ENCODE assay signal across 19 mouse cellular contexts in genomic region chr9:44016304-44016703, GRCm38 (mm10). TPM values are rescaled to one million over a fixed set of nuclear protein-coding genes. Genes with fewer than 3 reads are reported as not detected.
A peak's percentile ranks its signal among the peaks of the same experiment; 100 is the strongest.
DNase-seq lines count a peak whose midpoint lies in the region; ATAC-seq and TF ChIP-seq lines count a peak whose summit lies in the region.
"Had no signal": no experiment of that assay in that cellular context is flagged by ENCODE, and none has a peak within 500 bp of the region (broad histone marks: within the 10 kb centered on the region; RNA-seq: fewer than 3 reads in every experiment).

No protein-coding gene starts in this region.

- 84% methylated on average over 5 of the region's 5 CpGs for WGBS in hindbrain, embryonic 16.5 days
- WGBS in hindbrain, embryonic 14.5 days, result 87% methylated on average over 5 of the region's 5 CpGs

- H3K9ac ChIP-seq in hindbrain, embryonic 16.5 days (ENCODE audit: low read depth, low read length), result no peak overlapping the region
- no peak overlapping the region for H3K9ac ChIP-seq in hindbrain, embryonic 14.5 days
- H3K9ac ChIP-seq: heart, embryonic 12.5 days; limb, embryonic 13.5 days; liver, embryonic 14.5 days had no signal

- DNase-seq in hindbrain, embryonic 14.5 days (ENCODE audit: low spot score), result no peak
- peak; percentile 36 for DNase-seq in lung, postnatal 10 days
- DNase-seq in lung, postnatal 14 days, result no peak
- DNase-seq in 3T3-L1 (ENCODE audit: low read depth, low spot score), result peak; percentile 30
- no peak for DNase-seq in spleen, postnatal 4 days (ENCODE audit: low spot score in 2 of 2)
- DNase-seq: adrenal gland, postnatal 10 days; cerebellum, adult 2 months; gastrocnemius, adult 2 months; heart, postnatal 36 days; retina, postnatal 1 day; spleen, adult 18-20 months had no signal

- no peak overlapping the region for H3K4me2 ChIP-seq in hindbrain, embryonic 16.5 days (ENCODE audit: low read length)
- no peak overlapping the region for H3K4me2 ChIP-seq in hindbrain, embryonic 14.5 days (replicated peaks)
- H3K4me2 ChIP-seq: heart, embryonic 12.5 days; limb, embryonic 13.5 days; midbrain, embryonic 11.5 days had no signal

- no peaks in the 10 kb centered on the region for H3K36me3 ChIP-seq in hindbrain, embryonic 16.5 days (ENCODE audit: control insufficient read depth, insufficient read depth, low read length)
- H3K36me3 ChIP-seq in hindbrain, embryonic 14.5 days (replicated peaks; ENCODE audit: control insufficient read depth, insufficient read depth), result no peaks in the 10 kb centered on the region
- no peaks in the 10 kb centered on the region for H3K36me3 ChIP-seq in C2C12 (ENCODE audit: control insufficient read depth, insufficient read depth)
- H3K36me3 ChIP-seq: heart, embryonic 12.5 days; limb, embryonic 13.5 days had no signal

- no peaks in the 10 kb centered on the region; the same call in none of the 2 replicates for H3K4me1 ChIP-seq in hindbrain, embryonic 16.5 days (ENCODE audit: control insufficient read depth, insufficient read depth, low read depth, low read length)
- H3K4me1 ChIP-seq in hindbrain, embryonic 14.5 days (replicated peaks; ENCODE audit: control insufficient read depth, insufficient read depth, low read length), result peaks cover 6% of the 10 kb centered on the region; the same call in 1 of the 2 replicates
- H3K4me1 ChIP-seq: limb, embryonic 13.5 days had no signal

- no peaks in the 10 kb centered on the region for H3K79me2 ChIP-seq in C2C12 (ENCODE audit: control insufficient read depth, insufficient read depth)

- no peak overlapping the region for H3K27ac ChIP-seq in hindbrain, embryonic 16.5 days (ENCODE audit: low read depth, low read length)
- H3K27ac ChIP-seq in hindbrain, embryonic 14.5 days, result no peak overlapping the region
- H3K27ac ChIP-seq: gastrocnemius, adult 2 months; limb, embryonic 13.5 days; liver, embryonic 14.5 days had no signal

- H3K79me3 ChIP-seq in C2C12 (ENCODE audit: low read depth), result no peaks in the 10 kb centered on the region

- no peaks in the 10 kb centered on the region for H3K9me3 ChIP-seq in hindbrain, embryonic 16.5 days (ENCODE audit: control insufficient read depth, low read length)
- H3K9me3 ChIP-seq in hindbrain, embryonic 14.5 days (ENCODE audit: control insufficient read depth, low read length), result no peaks in the 10 kb centered on the region
- H3K9me3 ChIP-seq: heart, embryonic 12.5 days; limb, embryonic 13.5 days had no signal

- no peak overlapping the region for H3K4me3 ChIP-seq in hindbrain, embryonic 16.5 days (ENCODE audit: low read length)
- no peak overlapping the region for H3K4me3 ChIP-seq in hindbrain, embryonic 14.5 days (replicated peaks; ENCODE audit: low read length)
- H3K4me3 ChIP-seq in C2C12 (ENCODE audit: insufficient read depth, poor library complexity, severe bottlenecking), result no peak overlapping the region
- H3K4me3 ChIP-seq: gastrocnemius, adult 2 months; heart, embryonic 12.5 days; limb, embryonic 13.5 days had no signal

- 0 out of 2 replicates have a peak, but pooled peaks have one; percentile 45 for ATAC-seq in hindbrain, embryonic 16.5 days
- no peak for ATAC-seq in hindbrain, embryonic 14.5 days (ENCODE audit: low FRiP score)
- ATAC-seq in erythroblast, adult 5-6 weeks (replicated peaks; ENCODE audit: low FRiP score, poor library complexity, severe bottlenecking), result no peak

- no peak overlapping the region for H3ac ChIP-seq in C2C12 (ENCODE audit: control insufficient read depth, insufficient read length, low read depth)

- TF ChIP-seq CTCF in C2C12 (IDR thresholded peaks at IDR 0.05; ENCODE audit: control insufficient read depth, insufficient read depth, insufficient read length), result no peak

- no peaks in the 10 kb centered on the region for H3K27me3 ChIP-seq in hindbrain, embryonic 16.5 days (replicated peaks; ENCODE audit: control insufficient read depth, insufficient read depth, low read length)
- H3K27me3 ChIP-seq in hindbrain, embryonic 14.5 days (ENCODE audit: control insufficient read depth, insufficient read depth, low read length), result no peaks in the 10 kb centered on the region
- H3K27me3 ChIP-seq in C2C12 (ENCODE audit: control insufficient read depth, insufficient read depth, insufficient read length), result no peaks in the 10 kb centered on the region
- H3K27me3 ChIP-seq: limb, embryonic 13.5 days had no signal

TF ChIP-seq in C2C12, 6 proteins besides CTCF, POLR2A, EP300 and RAD21:
- TF ChIP-seq USF1 (IDR thresholded peaks at IDR 0.05; ENCODE audit: low read depth), result no peak
- TF ChIP-seq MAX (IDR thresholded peaks at IDR 0.05), result no peak
- TF ChIP-seq MYOD1 (IDR thresholded peaks at IDR 0.05; ENCODE audit: control insufficient read depth, insufficient read length, low read depth), result peak; percentile 76
- no peak for TF ChIP-seq MYOG (IDR thresholded peaks at IDR 0.05; ENCODE audit: control insufficient read depth, extremely low read depth, insufficient read length)
- no peak for TF ChIP-seq FOSL1 (IDR thresholded peaks at IDR 0.05; ENCODE audit: insufficient read depth, low read length, poor library complexity, severe bottlenecking)
- TF ChIP-seq CEBPB (IDR thresholded peaks at IDR 0.05; ENCODE audit: low read depth), result no peak
TF ChIP-seq in C2C12: peak in this region for 1.

RNA-seq across cellular contexts. Expression of gene Thy1, which starts 26.9 kb away (rescaled TPM):
- polyA plus RNA-seq in hindbrain, embryonic 16.5 days (2015; fragmentation: Nextera tagmentation; extraction: Ambion mirVana), result 10.2 and 18.7 TPM in 2 replicates
- 6.2 and 9.6 TPM in 2 replicates for polyA plus RNA-seq in hindbrain, embryonic 14.5 days (2014; fragmentation: Nextera tagmentation; extraction: Ambion mirVana)
- not detected for polyA plus RNA-seq in C2C12 (2012; fragmentation: generic; extraction: Trizol)
- total RNA-seq in erythroblast, adult 5-6 weeks (2015; ENCODE audit: low replicate concordance), result 1.5 and 9.0 TPM in 2 replicates
- 5.0 TPM in 1 of 2 replicates, not detected in the other for total RNA-seq in erythroblast, adult 5-6 weeks (2017; ENCODE audit: low replicate concordance)
- total RNA-seq: granulocyte monocyte progenitor cell, adult 5-6 weeks had no signal
- polyA plus RNA-seq: midbrain, embryonic 11.5 days had no signal

RNA-seq across cellular contexts. Expression of gene Usp2, which starts 50.5 kb away (rescaled TPM):
- polyA plus RNA-seq in hindbrain, embryonic 16.5 days (2015; fragmentation: Nextera tagmentation; extraction: Ambion mirVana), result 12.8 and 18.6 TPM in 2 replicates
- 8.4 and 11.6 TPM in 2 replicates for polyA plus RNA-seq in hindbrain, embryonic 14.5 days (2014; fragmentation: Nextera tagmentation; extraction: Ambion mirVana)
- 0.73 TPM for polyA plus RNA-seq in C2C12 (2012; fragmentation: generic; extraction: Trizol)
- 1.0 and 1.3 TPM in 2 replicates for total RNA-seq in erythroblast, adult 5-6 weeks (2015; ENCODE audit: low replicate concordance)
- 0.28 and 5.7 TPM in 2 replicates for total RNA-seq in erythroblast, adult 5-6 weeks (2017; ENCODE audit: low replicate concordance)

Comparison
In these comparisons a context has a peak if more than half of its experiments do, and no peak if none do; other contexts are left out.
1. DNase-seq: peak in lung, postnatal 10 days (single experiment) and 3T3-L1 (single experiment); none in hindbrain, embryonic 14.5 days (single experiment), lung, postnatal 14 days (single experiment) and spleen, postnatal 4 days (0 of 2).